Mouse (Mus musculus): ENCODE measurements around the gene Wfikkn2.
A peak's percentile ranks its signal among the peaks of the same experiment; 100 is the strongest.

The Wfikkn2 gene

DNA sequence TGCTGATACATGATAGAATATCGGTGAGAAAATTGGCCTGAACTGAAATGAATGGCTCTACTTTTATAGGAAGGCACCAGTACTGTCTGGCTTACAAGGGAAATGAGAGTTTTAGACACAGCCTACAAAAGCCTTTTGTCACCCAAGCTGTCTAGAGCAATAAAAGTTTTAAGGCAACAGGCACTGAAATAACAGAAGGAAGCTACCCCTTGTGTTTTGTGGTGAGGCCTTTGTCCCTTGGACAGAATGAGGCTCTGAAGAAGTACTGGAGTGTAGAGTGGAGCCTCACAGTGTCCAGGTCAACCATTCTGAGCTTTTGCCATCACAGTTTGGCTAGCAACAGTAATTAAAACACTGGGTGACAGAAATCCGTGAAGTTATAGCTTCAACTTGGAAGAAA lies 29.6 kb downstream of the Wfikkn2 start:
- no peak for DNase-seq

DNA sequence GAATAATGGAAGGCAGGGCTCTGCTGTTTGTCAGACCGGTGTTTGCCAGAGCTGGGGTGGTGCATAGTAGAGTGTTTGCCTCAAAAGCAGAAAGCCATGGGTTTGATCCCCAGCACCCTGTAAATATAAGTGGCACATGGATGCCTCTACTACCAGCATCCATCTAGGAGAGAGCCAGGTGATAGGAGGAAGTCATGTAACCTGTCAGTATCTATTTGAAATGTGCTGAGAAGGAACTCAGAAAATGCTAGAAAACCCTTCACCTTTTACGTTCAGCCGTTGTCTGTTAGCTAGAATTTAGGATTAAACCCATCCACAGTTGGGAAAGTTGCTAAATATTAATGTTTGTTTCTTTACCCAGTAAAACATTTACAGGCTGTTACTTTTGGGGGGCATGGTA lies 30.2 kb downstream of the Wfikkn2 start:
- DNase-seq = no peak

GRCm38 (mm10) chr11:94213735-94214594 lies 31.8 kb downstream of the Wfikkn2 start:
- no peak for DNase-seq

DNA sequence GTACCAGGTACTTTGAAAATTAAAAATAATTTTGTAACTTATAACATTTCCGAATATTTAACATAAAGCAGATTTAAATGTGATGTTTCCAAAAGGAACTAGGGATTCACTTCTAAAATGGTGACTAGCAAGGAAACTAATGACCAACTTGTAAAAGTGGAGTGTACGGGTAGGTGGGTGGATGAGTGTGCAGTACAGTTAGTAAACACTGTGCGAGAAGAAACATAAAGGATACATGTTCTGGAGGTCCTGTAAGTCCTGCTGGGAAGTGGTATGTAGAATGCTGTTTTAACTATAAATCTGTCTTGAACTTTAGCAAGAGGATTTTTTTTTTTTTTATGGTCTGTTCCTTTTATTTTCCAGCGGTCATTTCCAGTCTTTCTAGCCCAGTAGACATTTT lies 32.8 kb downstream of the Wfikkn2 start:
- DNase-seq = no peak

GRCm38 (mm10) chr11:94212489-94212836 lies 33.3 kb downstream of the Wfikkn2 start:
- no peak for DNase-seq

GRCm38 (mm10) chr11:94211651-94212488 lies 33.9 kb downstream of the Wfikkn2 start:
- DNase-seq = peak; percentile 64

- peak; percentile 98 for DNase-seq
Observed at GRCm38 (mm10) chr11:94211124-94211603, 34.6 kb downstream of the Wfikkn2 start, which contains the start of gene Tob1. Gene Tob1 (plus strand): TSS chr11:94211454.

DNA sequence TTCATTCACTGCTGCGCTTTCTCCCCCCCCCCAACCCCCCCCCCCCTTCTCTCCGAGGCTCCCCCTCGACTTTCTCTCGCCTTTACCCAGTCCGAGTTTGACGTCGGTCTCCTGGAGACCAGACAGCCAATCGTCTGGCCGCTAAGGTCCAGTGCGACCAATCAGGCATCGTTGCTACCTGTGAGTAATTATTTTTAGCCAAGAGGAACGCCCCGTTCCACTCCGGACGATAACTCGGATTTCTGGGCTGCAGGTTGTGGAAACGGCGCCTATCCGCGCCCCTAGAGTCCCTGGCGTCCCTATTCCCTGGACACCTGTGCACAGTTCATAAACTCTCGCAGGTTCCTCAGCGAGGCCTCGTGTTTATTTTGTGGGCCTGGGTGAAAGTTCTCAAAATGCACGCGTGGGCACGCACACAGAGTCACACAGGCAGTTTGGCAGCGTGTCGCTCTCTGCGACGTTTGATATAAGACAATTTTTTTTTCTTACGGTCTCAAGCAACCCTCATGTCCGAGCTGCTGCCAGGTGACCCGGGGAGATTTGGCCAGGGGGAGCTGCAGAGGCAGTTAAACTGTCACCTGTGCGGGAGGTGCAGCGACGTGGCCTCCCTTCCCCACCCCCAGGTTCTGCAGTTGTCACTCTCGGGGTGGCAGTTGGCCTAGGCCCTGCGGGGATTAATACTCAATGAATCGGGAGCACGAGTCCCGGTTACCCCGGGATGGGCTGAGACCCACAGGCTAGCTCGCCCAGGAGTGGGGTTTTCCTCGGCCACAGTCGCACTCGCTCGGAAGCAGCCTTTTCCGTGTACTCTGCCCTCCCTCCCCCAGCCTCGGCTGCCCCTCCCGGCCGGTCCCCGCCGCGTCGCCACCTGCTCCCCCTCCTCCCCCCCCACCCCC lies 35.4 kb downstream of the Wfikkn2 start:
- DNase-seq = peak; percentile 80

DNA sequence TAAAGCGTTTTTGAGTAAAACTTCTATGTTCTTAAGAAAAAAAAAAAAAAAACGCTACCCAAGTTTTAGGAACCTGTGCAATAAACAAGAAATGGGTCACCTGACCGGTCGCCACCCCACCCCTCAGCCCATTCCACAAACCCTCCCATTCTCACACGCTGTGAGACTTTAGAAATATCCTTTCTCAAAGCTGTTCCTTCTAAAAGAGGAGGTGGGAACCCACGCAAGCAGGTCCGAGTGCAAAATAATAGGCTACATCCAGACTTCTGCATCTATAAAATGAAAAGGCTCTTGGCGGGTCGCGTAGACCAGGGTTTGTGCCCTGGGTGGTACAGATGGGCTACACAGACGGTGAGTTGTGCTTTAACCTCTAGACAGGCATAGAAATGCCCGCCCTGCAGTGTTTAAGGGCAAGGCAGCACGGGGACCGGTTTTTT lies 36.1 kb downstream of the Wfikkn2 start:
- peak; percentile 25 for DNase-seq

DNA sequence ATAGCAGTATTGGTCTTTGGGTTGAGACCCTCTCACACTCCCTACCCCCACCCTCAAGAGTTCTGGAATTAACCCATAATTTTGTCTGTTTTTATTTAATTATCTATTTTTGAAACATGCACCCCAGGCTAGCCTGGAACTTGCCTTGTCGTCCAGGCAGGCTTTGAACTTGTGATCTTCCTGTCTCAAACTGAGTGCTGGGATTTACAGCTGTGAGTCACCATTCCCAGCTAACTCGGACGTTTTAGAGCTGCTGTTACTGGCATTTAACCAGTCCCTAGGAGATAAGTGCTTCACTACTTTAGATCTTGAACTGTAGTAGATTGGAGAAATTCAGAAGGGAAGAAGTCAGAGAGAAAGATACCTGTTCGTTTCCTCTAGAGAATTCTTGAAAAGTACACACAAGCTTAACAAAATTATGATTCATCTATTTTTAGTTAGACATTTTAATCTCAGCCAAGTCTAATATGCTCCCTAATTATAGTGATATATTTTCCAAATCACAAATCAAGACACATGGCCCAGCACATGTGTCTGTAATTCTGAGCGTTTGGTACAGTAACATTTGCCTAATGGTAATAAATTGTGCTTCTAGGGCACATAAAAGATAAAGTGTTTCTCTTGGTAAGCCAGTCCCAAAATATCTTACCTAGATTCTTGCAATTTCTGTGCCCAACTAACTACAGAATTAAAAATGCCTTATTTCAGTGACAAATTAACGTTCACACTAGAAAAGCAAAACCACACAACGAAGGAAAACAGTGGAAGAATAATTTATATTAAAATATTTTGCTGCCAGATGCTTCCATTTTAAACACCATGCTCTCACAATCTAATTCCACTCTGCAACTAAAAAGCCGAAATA lies 36.8 kb downstream of the Wfikkn2 start:
- DNase-seq = no peak

GRCm38 (mm10) chr11:94206398-94207114 lies 39.2 kb downstream of the Wfikkn2 start:
- DNase-seq = no peak

GRCm38 (mm10) chr11:94203066-94203465 lies 42.7 kb downstream of the Wfikkn2 start:
- DNase-seq = no peak

DNA sequence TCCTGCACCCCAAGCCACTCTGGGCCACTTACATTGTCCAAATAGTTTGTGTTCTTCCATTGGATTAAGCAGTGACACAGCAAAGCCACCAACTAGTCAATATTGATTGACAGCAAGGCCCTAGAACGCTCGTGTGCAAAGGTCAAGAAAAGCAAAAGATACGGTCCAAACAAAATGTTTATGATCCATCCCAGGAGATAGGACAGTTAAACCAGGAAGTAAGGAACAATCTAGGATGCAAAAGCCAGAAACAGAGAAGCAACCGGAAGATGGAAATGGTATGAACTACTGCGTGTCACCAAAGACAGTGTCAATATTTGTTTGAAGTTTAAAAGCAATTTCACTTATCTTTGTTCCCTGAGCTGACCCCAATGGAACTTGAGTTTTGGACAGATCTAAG lies 43.7 kb downstream of the Wfikkn2 start:
- no peak for DNase-seq

DNA sequence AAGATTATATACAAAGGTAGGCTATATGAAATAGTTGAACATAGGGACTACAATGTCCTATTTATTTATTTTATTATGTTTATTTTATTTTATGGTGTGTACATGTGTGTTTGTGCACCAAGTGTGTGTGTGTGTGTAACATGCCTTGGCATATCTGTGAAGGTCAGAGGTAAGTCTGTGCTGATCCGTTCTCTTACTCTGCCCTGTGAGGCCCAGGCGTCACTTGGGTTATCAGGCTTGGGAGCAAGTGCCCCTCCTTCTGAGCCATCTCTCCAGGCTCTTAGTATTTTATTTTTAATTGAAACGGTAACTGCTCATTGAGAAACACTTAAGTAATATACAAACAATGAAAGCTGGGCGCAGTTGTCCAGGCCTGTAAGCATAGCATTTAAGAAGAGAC lies 45.4 kb downstream of the Wfikkn2 start:
- DNase-seq = no peak

DNA sequence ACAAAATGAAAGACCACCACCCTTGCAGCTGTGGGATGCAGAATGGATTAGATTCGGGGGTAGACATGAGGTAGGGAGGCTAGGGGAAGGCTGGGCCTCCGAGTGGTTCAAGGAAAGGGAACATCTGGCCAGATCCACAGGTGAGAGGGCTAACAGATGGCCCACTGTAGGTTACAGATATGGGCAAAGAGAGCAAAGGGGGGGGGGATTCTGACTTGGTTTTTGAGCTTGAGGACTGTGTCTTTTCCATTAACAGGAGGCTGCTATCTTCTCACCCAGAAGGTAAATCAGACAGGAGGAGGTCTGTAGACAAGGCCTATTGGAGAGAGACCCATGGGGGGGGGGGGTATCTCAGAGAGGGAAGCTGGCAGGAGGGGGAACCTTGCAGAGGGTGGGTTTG lies 46.0 kb downstream of the Wfikkn2 start:
- no peak for DNase-seq

- DNase-seq = no peak
Observed at GRCm38 (mm10) chr11:94198405-94199146, 47.2 kb downstream of the Wfikkn2 start.

GRCm38 (mm10) chr11:94196311-94196710 lies 49.5 kb downstream of the Wfikkn2 start:
- no peak for DNase-seq

- DNase-seq = no peak
Observed at GRCm38 (mm10) chr11:94193109-94193508, 52.7 kb downstream of the Wfikkn2 start.

- no peak for DNase-seq
Observed at GRCm38 (mm10) chr11:94190665-94191064, 55.1 kb downstream of the Wfikkn2 start.

DNA sequence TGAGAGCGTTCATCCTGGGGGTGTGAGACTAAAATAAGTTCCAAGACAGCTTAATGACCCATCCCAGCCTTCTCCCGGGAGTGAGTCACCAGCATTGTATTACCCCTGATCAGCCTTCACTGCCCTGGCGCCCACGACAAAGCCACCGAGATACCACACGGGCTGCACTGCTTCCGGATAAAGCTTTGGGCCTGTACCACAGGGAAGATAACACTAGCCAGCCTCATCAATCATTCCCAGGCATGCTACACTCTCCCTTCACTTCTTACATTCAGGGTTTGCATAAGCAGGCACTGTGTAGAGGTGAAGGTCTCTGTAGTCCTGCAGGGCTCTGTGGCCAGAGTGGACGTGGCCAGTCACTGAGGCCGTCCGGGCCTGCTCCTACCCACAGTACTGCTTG lies 56.2 kb downstream of the Wfikkn2 start:
- no peak for DNase-seq
